Mouse (Mus musculus): ENCODE measurements around the gene Rbfox1. TPM values are rescaled to one million over a fixed set of nuclear protein-coding genes. Genes with fewer than 3 reads are reported as not detected.

Rbfox1 gene
- polyA plus RNA-seq, 1 experiment from 2014 or later = 2.3 TPM

DNA sequence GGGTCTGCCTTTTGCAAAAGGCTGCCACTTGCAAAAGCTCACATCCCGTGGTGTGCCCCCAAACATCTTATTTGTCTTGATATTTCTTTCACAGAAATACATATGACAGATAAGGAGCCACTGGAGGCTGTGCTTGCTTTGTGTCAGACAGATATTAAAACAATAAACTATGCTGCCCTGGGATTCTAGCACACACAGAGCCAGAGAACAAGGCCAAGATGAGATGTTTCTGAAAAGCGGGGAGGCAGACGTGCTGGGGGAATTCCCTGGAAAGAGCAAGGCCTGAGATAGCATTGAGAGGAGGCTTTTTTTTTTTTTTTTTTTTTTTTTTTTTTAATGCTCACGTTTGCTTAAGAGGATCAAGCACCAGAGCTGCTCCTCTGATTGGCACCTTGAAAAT is 1456.0 kb downstream of the Rbfox1 start:
- WGBS = 27% methylated on average over 4 of the region's 4 CpGs
- no peak overlapping the region for H3K27ac ChIP-seq (ENCODE audit: low read depth, low read length)
- no peak overlapping the region for H3K9ac ChIP-seq (ENCODE audit: low read depth, low read length)
- H3K9me3 ChIP-seq (ENCODE audit: control insufficient read depth) = no peaks in the 10 kb centered on the region
- no peak overlapping the region for H3K4me2 ChIP-seq (replicated peaks; ENCODE audit: low read depth)
- H3K27me3 ChIP-seq (replicated peaks; ENCODE audit: control insufficient read depth, insufficient read depth, low read length) = no peaks in the 10 kb centered on the region
- no peak for TF ChIP-seq CTCF (IDR thresholded peaks at IDR 0.05; ENCODE audit: low read depth)
- H3K36me3 ChIP-seq (ENCODE audit: control insufficient read depth, insufficient read depth) = no peaks in the 10 kb centered on the region
- no peak for ATAC-seq
- H3K4me1 ChIP-seq (replicated peaks; ENCODE audit: control insufficient read depth, insufficient read depth, low read length) = no peaks in the 10 kb centered on the region
- H3K4me3 ChIP-seq (ENCODE audit: low read depth, low read length) = no peak overlapping the region

DNA sequence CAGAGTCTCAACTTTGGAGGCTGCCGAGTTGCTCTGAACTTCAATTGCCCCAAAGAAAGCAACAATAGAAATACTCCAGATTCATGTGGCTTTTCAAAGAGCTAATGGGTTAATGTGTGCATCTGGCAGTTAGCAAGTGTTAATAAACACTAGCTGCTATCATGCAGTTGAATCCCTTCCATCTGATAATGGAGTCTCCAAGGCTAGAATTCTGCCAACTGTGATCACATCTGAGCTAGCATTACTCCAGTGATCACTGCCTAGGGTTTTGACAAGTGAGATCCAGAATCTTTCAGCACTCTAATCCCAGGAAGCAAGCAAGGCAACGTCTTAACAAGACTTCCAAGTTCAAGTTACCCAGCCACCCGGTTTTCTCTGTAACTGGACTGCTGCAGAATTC is 1460.1 kb downstream of the Rbfox1 start:
- TF ChIP-seq CTCF (IDR thresholded peaks at IDR 0.05; ENCODE audit: low read depth) = no peak
- no peak overlapping the region for H3K9ac ChIP-seq (ENCODE audit: low read depth, low read length)
- no peaks in the 10 kb centered on the region for H3K4me1 ChIP-seq (replicated peaks; ENCODE audit: control insufficient read depth, insufficient read depth, low read length)
- H3K4me2 ChIP-seq (replicated peaks; ENCODE audit: low read depth) = no peak overlapping the region
- 59% methylated on average over 3 of the region's 3 CpGs for WGBS
- no peak overlapping the region for H3K27ac ChIP-seq (ENCODE audit: low read depth, low read length)
- ATAC-seq = no peak
- H3K27me3 ChIP-seq (replicated peaks; ENCODE audit: control insufficient read depth, insufficient read depth, low read length) = no peaks in the 10 kb centered on the region
- no peaks in the 10 kb centered on the region for H3K36me3 ChIP-seq (ENCODE audit: control insufficient read depth, insufficient read depth)
- no peaks in the 10 kb centered on the region for H3K9me3 ChIP-seq (ENCODE audit: control insufficient read depth)
- no peak overlapping the region for H3K4me3 ChIP-seq (ENCODE audit: low read depth, low read length)

DNA sequence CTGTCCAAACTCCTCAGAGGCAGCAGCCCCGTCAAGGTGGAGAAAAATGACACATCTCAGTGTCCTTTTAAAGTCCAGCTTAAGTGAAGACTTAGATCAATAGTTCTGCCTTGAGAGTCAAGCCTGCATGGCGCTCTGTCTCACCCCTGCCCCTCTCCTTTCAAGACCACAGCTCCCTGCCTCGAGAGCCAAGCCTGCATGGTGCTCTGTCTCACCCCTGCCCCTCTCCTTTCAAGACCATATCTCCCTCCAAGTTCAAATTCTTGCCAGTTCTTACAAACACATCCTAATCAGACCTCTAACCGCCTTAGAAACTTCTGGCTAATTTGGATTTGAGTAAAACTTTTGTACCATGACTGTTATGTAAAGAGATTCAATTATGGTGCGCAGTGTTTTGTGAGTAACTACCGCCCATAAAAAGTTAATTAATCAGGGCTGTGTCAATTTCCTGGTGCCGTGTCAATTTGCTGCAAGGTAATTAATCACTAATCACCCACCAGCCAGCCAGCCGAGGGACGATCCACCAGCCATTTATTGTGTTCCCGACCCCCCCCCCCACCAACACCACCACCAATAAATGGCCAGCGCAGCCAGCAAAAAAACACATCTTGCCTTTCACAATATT is 1461.0 kb downstream of the Rbfox1 start:
- H3K9ac ChIP-seq (ENCODE audit: low read depth, low read length) = no peak overlapping the region
- ATAC-seq = no peak
- no peaks in the 10 kb centered on the region for H3K4me1 ChIP-seq (replicated peaks; ENCODE audit: control insufficient read depth, insufficient read depth, low read length)
- WGBS = 53% methylated on average over 11 of the region's 11 CpGs
- no peak for TF ChIP-seq CTCF (IDR thresholded peaks at IDR 0.05; ENCODE audit: low read depth)
- H3K27ac ChIP-seq (ENCODE audit: low read depth, low read length) = no peak overlapping the region
- H3K4me2 ChIP-seq (replicated peaks; ENCODE audit: low read depth) = no peak overlapping the region
- no peaks in the 10 kb centered on the region for H3K27me3 ChIP-seq (replicated peaks; ENCODE audit: control insufficient read depth, insufficient read depth, low read length)
- no peaks in the 10 kb centered on the region for H3K9me3 ChIP-seq (ENCODE audit: control insufficient read depth)
- H3K36me3 ChIP-seq (ENCODE audit: control insufficient read depth, insufficient read depth) = no peaks in the 10 kb centered on the region
- H3K4me3 ChIP-seq (ENCODE audit: low read depth, low read length) = no peak overlapping the region

DNA sequence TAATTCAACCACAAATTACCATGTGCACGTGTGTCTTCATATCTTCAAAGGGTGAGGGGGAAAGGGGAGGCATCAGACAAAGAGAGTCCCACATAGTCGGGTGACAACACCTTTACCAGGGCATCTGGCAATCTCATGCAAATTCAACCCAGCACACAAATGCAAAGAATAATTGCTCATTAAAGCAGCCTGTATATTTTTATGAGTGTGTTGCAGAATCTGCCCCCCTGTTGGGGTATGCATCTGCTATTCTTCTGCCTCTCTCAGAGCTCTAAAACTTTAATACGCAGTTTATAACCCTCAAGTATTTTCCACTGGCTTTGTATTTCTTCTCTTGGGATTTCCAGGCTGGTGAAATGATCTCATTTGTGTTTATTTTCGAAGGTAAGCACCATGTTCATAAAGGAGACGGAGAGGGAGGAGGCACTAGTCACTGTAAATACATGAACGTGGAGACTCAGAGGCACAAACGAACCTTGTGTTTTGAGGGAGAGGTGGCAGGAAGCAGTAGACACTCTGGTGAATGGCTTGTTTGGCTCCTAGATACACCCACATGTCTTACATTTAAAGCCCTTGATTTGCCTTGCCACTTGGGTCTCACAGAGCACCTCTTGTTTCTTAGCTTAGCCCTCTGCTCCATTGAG is 1462.5 kb downstream of the Rbfox1 start:
- no peak overlapping the region for H3K9ac ChIP-seq (ENCODE audit: low read depth, low read length)
- H3K36me3 ChIP-seq (ENCODE audit: control insufficient read depth, insufficient read depth) = no peaks in the 10 kb centered on the region
- no peak overlapping the region for H3K4me2 ChIP-seq (replicated peaks; ENCODE audit: low read depth)
- no peaks in the 10 kb centered on the region for H3K9me3 ChIP-seq (ENCODE audit: control insufficient read depth)
- H3K4me1 ChIP-seq (replicated peaks; ENCODE audit: control insufficient read depth, insufficient read depth, low read length) = no peaks in the 10 kb centered on the region
- TF ChIP-seq CTCF (IDR thresholded peaks at IDR 0.05; ENCODE audit: low read depth) = no peak
- H3K27me3 ChIP-seq (replicated peaks; ENCODE audit: control insufficient read depth, insufficient read depth, low read length) = no peaks in the 10 kb centered on the region
- no peak overlapping the region for H3K27ac ChIP-seq (ENCODE audit: low read depth, low read length)
- 69% methylated on average over 7 of the region's 7 CpGs for WGBS
- no peak for ATAC-seq
- no peak overlapping the region for H3K4me3 ChIP-seq (ENCODE audit: low read depth, low read length)

DNA sequence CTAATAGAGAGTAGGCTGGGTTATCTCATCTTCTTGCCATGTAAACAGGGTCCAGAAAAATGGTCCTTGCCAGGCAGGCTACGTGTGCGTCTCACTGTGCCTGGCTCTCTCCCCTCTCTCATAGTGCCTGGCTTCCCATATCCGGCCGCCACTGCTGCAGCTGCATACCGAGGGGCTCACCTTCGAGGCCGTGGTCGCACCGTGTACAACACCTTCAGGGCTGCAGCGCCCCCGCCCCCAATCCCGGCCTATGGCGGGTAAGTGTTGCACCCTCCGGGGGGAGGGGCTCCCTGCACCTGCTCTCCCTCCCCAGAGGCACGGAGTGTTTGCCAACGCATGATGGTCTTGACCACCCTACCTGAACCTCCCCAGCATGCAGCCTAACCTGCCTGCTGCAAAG is 1467.7 kb downstream of the Rbfox1 start:
- no peak for ATAC-seq
- Histone ChIP-seq H3K36me3 (ENCODE audit: control insufficient read depth, insufficient read depth) (no peaks in the 10 kb centered on the region), H3K4me3 (ENCODE audit: low read depth, low read length) (no peak overlapping the region), H3K27ac (ENCODE audit: low read depth, low read length) (no peak overlapping the region), H3K4me1 (replicated peaks; ENCODE audit: control insufficient read depth, insufficient read depth, low read length) (no peaks in the 10 kb centered on the region), H3K27me3 (replicated peaks; ENCODE audit: control insufficient read depth, insufficient read depth, low read length) (no peaks in the 10 kb centered on the region), H3K4me2 (replicated peaks; ENCODE audit: low read depth) (no peak overlapping the region), H3K9me3 (ENCODE audit: control insufficient read depth) (no peaks in the 10 kb centered on the region), H3K9ac (ENCODE audit: low read depth, low read length) (no peak overlapping the region)
- WGBS = 60% methylated on average over 16 of the region's 16 CpGs
- TF ChIP-seq CTCF (IDR thresholded peaks at IDR 0.05; ENCODE audit: low read depth) = no peak

DNA sequence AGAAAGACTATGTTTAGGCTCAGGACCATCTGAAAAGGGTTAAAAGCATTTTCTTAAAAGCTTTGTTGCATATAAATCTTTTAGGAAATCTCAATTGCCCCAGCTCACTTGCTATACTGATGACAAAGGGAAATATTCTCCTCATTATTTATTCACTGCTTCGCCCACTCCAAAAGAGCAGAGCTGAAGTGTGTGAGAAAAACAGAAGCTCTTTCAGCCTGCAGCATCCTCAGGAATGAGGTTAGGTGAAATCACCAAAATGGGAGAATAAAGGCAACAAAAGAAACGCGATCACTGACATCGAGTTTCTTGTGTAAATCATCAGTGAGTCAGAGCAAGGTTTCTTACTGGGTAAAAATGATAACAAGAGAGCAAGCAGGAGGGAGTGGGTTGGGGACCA is 1469.0 kb downstream of the Rbfox1 start:
- no peaks in the 10 kb centered on the region for H3K36me3 ChIP-seq (ENCODE audit: control insufficient read depth, insufficient read depth)
- no peak overlapping the region for H3K9ac ChIP-seq (ENCODE audit: low read depth, low read length)
- WGBS = 67% methylated on average over 4 of the region's 4 CpGs
- no peak overlapping the region for H3K27ac ChIP-seq (ENCODE audit: low read depth, low read length)
- H3K4me1 ChIP-seq (replicated peaks; ENCODE audit: control insufficient read depth, insufficient read depth, low read length) = no peaks in the 10 kb centered on the region
- no peaks in the 10 kb centered on the region for H3K9me3 ChIP-seq (ENCODE audit: control insufficient read depth)
- TF ChIP-seq CTCF (IDR thresholded peaks at IDR 0.05; ENCODE audit: low read depth) = no peak
- H3K4me2 ChIP-seq (replicated peaks; ENCODE audit: low read depth) = no peak overlapping the region
- no peak overlapping the region for H3K4me3 ChIP-seq (ENCODE audit: low read depth, low read length)
- no peak for ATAC-seq
- no peaks in the 10 kb centered on the region for H3K27me3 ChIP-seq (replicated peaks; ENCODE audit: control insufficient read depth, insufficient read depth, low read length)
